Mouse (Mus musculus): ENCODE measurements around the gene Nav2.

DNA sequence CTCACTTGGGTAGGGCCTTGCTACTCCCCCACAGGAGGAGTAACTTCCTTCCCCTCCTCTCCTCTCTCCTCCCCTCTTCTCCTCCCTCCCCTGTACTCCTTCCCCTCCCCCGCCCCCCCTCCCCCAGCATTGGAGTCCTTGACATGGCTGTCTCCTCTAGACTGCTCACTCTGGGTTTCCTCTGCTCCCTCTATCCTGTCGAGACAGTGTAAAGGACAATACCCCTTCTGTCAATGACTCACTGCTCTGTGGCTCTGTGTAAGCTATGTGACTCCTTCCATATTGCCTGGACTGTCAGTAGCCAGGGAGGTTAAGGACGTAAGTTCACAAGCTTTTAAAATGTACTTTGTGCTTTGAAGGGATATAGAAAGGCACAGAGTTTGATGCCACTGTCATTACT lies 460.5 kb downstream of the Nav2 start:
- TF ChIP-seq CTCF (conservative IDR thresholded peaks at IDR 0.05; ENCODE audit: low read length) (no peak), POU5F1 (IDR thresholded peaks at IDR 0.05; ENCODE audit: borderline replicate concordance, low read length) (no peak), NANOG (IDR thresholded peaks at IDR 0.05; ENCODE audit: borderline replicate concordance, low read length) (no peak)

All from E14TG2a.4 (cell line).